Mouse (Mus musculus) A20 (cell line): ENCODE results near the gene Rassf8.

ENCODE experiments used
- DNase-seq: peaks from one replicate; pipeline ENCODE4 v3.0.0-alpha.2; 2011; ENCODE audit warnings: low read depth, low spot score

The Rassf8 gene

GRCm38 (mm10) chr6:145776241-145776640 lies 29.7 kb downstream of the Rassf8 start:
- no peak for DNase-seq

- DNase-seq: no peak
Measured at GRCm38 (mm10) chr6:145779383-145779782, 32.8 kb downstream of the Rassf8 start.

GRCm38 (mm10) chr6:145780180-145780802 lies 33.7 kb downstream of the Rassf8 start:
- DNase-seq: no peak

- no peak for DNase-seq
Measured at GRCm38 (mm10) chr6:145781256-145781655, 34.7 kb downstream of the Rassf8 start.

GRCm38 (mm10) chr6:145781966-145782365 lies 35.4 kb downstream of the Rassf8 start:
- DNase-seq: no peak

- DNase-seq: no peak
Measured at GRCm38 (mm10) chr6:145787311-145787710, 40.8 kb downstream of the Rassf8 start.

GRCm38 (mm10) chr6:145789738-145790137 lies 43.2 kb downstream of the Rassf8 start:
- no peak for DNase-seq

- DNase-seq: no peak
Measured at GRCm38 (mm10) chr6:145792373-145792772, 45.8 kb downstream of the Rassf8 start.

GRCm38 (mm10) chr6:145793109-145793593 lies 46.6 kb downstream of the Rassf8 start:
- DNase-seq: peak; percentile 66

GRCm38 (mm10) chr6:145794671-145795070 lies 48.1 kb downstream of the Rassf8 start:
- peak; percentile 48 for DNase-seq

GRCm38 (mm10) chr6:145796191-145797023 lies 49.9 kb downstream of the Rassf8 start:
- no peak for DNase-seq

GRCm38 (mm10) chr6:145797692-145798091 lies 51.1 kb downstream of the Rassf8 start:
- no peak for DNase-seq

GRCm38 (mm10) chr6:145801796-145802488 lies 55.4 kb downstream of the Rassf8 start:
- no peak for DNase-seq

GRCm38 (mm10) chr6:145802881-145803280 lies 56.3 kb downstream of the Rassf8 start:
- DNase-seq: no peak

GRCm38 (mm10) chr6:145804276-145804675 lies 57.7 kb downstream of the Rassf8 start:
- no peak for DNase-seq

GRCm38 (mm10) chr6:145806784-145807183 lies 60.2 kb downstream of the Rassf8 start:
- DNase-seq: peak; percentile 15

GRCm38 (mm10) chr6:145807929-145808328 lies 61.4 kb downstream of the Rassf8 start:
- no peak for DNase-seq

GRCm38 (mm10) chr6:145809566-145809965 lies 63.0 kb downstream of the Rassf8 start:
- no peak for DNase-seq

- no peak for DNase-seq
Measured at GRCm38 (mm10) chr6:145810015-145810414, 63.5 kb downstream of the Rassf8 start.

GRCm38 (mm10) chr6:145811174-145811573 lies 64.6 kb downstream of the Rassf8 start:
- no peak for DNase-seq

GRCm38 (mm10) chr6:145815200-145815599 lies 68.7 kb downstream of the Rassf8 start:
- DNase-seq: no peak

- no peak for DNase-seq
Measured at GRCm38 (mm10) chr6:145819151-145819550, 72.6 kb downstream of the Rassf8 start.
